Mouse (Mus musculus): ENCODE data around the gene Gm21887. TPM values are rescaled to one million over a fixed set of nuclear protein-coding genes. Genes with fewer than 3 reads are reported as not detected.
"Not testable (repeated sequence)": the region's sequence is repeated elsewhere in the genome, so short reads cannot be mapped to it uniquely, and the experiment has no call there.

Gene Gm21887
- total RNA-seq, 2 experiments from 2014 or later, result 25.3 to 29.1 TPM

GRCm38 (mm10) chrX:169980809-169981289 lies 28.6 kb upstream of the Gm21887 start:
- Histone ChIP-seq H3K27ac (peak overlapping the region; percentile 17), H3K4me3 (no peak overlapping the region; the same call in 1 of the 2 replicates)
- intact Hi-C loops (cut with DNase I), result loop anchor here (5.0 kb wide), 1 partner anchor 119 kb away; no protein-coding TSS in a partner anchor
- no peak for TF ChIP-seq CTCF (IDR thresholded peaks at IDR 0.05)
- DNase-seq, result no peak

- DNase-seq, result peak; percentile 57
- intact Hi-C loops (cut with DNase I), result loop anchor here (5.0 kb wide), 1 partner anchor 119 kb away; no protein-coding TSS in a partner anchor
- not testable (repeated sequence) for H3K27ac ChIP-seq, H3K4me3 ChIP-seq
Observed at GRCm38 (mm10) chrX:169981761-169982181, 27.7 kb upstream of the Gm21887 start.

- not testable (repeated sequence) for H3K4me3 ChIP-seq, H3K27ac ChIP-seq, DNase-seq
- intact Hi-C loops (cut with DNase I), result loop anchor here (5.0 kb wide), 1 partner anchor 121 kb away; no protein-coding TSS in a partner anchor
Observed at GRCm38 (mm10) chrX:169982606-169983400, 26.7 kb upstream of the Gm21887 start.

GRCm38 (mm10) chrX:169983401-169984165 lies 25.9 kb upstream of the Gm21887 start:
- not testable (repeated sequence) for H3K27ac ChIP-seq, H3K4me3 ChIP-seq, DNase-seq
- intact Hi-C loops (cut with DNase I), result loop anchor here (5.0 kb wide), 1 partner anchor 121 kb away; no protein-coding TSS in a partner anchor

GRCm38 (mm10) chrX:169984331-169984730 lies 25.1 kb upstream of the Gm21887 start:
- not testable (repeated sequence) for DNase-seq, H3K4me3 ChIP-seq, H3K27ac ChIP-seq
- intact Hi-C loops (cut with DNase I), result loop anchor here (5.0 kb wide), 1 partner anchor 122 kb away; no protein-coding TSS in a partner anchor

- not testable (repeated sequence) for DNase-seq, H3K4me3 ChIP-seq, H3K27ac ChIP-seq
- intact Hi-C loops (cut with DNase I), result loop anchor here (5.0 kb wide), 1 partner anchor 123 kb away; no protein-coding TSS in a partner anchor
Observed at GRCm38 (mm10) chrX:169984853-169985252, 24.6 kb upstream of the Gm21887 start.

- peak; percentile 57 for DNase-seq
- intact Hi-C loops (cut with DNase I); H3K27ac ChIP-seq; H3K4me3 ChIP-seq: not testable (repeated sequence)
Observed at GRCm38 (mm10) chrX:169985796-169986195, 23.7 kb upstream of the Gm21887 start.

- peak; percentile 77 for TF ChIP-seq CTCF (IDR thresholded peaks at IDR 0.05)
- peak; percentile 86 for DNase-seq
- intact Hi-C loops (cut with DNase I), result not testable (repeated sequence)
- peak overlapping the region; percentile 65 for H3K4me3 ChIP-seq
- H3K27ac ChIP-seq, result peak overlapping the region; percentile 63
Observed at GRCm38 (mm10) chrX:169986519-169987367, 22.7 kb upstream of the Gm21887 start.

- H3K27ac ChIP-seq; intact Hi-C loops (cut with DNase I): not testable (repeated sequence)
- peak overlapping the region; percentile 65 for H3K4me3 ChIP-seq
- peak; percentile 66 for DNase-seq
Observed at GRCm38 (mm10) chrX:169987368-169987837, 22.1 kb upstream of the Gm21887 start.

GRCm38 (mm10) chrX:169988571-169989218 lies 20.8 kb upstream of the Gm21887 start:
- intact Hi-C loops (cut with DNase I); H3K4me3 ChIP-seq; H3K27ac ChIP-seq: not testable (repeated sequence)
- peak; percentile 66 for DNase-seq

GRCm38 (mm10) chrX:169989219-169989595 lies 20.3 kb upstream of the Gm21887 start:
- H3K4me3 ChIP-seq; H3K27ac ChIP-seq; DNase-seq; intact Hi-C loops (cut with DNase I): not testable (repeated sequence)

- peak; percentile 74 for DNase-seq
- Histone ChIP-seq H3K4me3 (peak overlapping the region; percentile 35), H3K27ac (peak overlapping the region; percentile 4; the same call in 1 of the 2 replicates)
- intact Hi-C loops (cut with DNase I), result not testable (repeated sequence)
Observed at GRCm38 (mm10) chrX:169989691-169990631, 19.5 kb upstream of the Gm21887 start.

GRCm38 (mm10) chrX:169991128-169991873 lies 18.2 kb upstream of the Gm21887 start:
- peak overlapping the region; percentile 54 for H3K4me3 ChIP-seq
- peak; percentile 96 for DNase-seq

GRCm38 (mm10) chrX:169992086-169992930 lies 17.2 kb upstream of the Gm21887 start:
- intact Hi-C loops (cut with DNase I); H3K27ac ChIP-seq; H3K4me3 ChIP-seq: not testable (repeated sequence)
- DNase-seq, result peak; percentile 42

More at GRCm38 (mm10) chrX:169991128-169991873, 18.2 kb upstream of the Gm21887 start:
- intact Hi-C loops (cut with DNase I), result loop anchor here (1.0 kb wide), 1 partner anchor 8 kb away; no protein-coding TSS in a partner anchor
- not testable (repeated sequence) for H3K27ac ChIP-seq

Data from gastrocnemius, adult 2 months (tissue).